Mouse (Mus musculus) heart, embryonic 12.5 days (tissue): Measurements from ENCODE around the gene Slc23a2. TPM values are rescaled to one million over a fixed set of nuclear protein-coding genes. Genes with fewer than 3 reads are reported as not detected.

Experiments used
- ATAC-seq: fragments of 200-750 bp; cut with Nextera tagmentation; 2 replicates; pipeline ENCODE4 v1.8.0; 2017; ENCODE audit warnings: moderate TSS enrichment, moderate library complexity; ENCODE audit not compliant: insufficient number of reproducible peaks, low FRiP score
- H3K27ac ChIP-seq: fragments of 300-500 bp; sonication (generic); 2 replicates; pipeline ENCODE4 v1.5.1; 2016; ENCODE audit warnings: mild to moderate bottlenecking, moderate library complexity; ENCODE audit not compliant: poor library complexity, severe bottlenecking
- H3K27me3 ChIP-seq: fragments of 300-500 bp; sonication (generic); replicated peaks from 2 replicates; pipeline ENCODE4 v1.6.1; 2016; ENCODE audit warnings: mild to moderate bottlenecking, moderate library complexity
- H3K36me3 ChIP-seq: fragments of 300-500 bp; sonication (generic); 2 replicates; pipeline ENCODE4 v1.6.1; 2016; ENCODE audit warnings: mild to moderate bottlenecking, moderate library complexity
- H3K4me1 ChIP-seq: fragments of 300-500 bp; sonication (generic); replicated peaks from 2 replicates; pipeline ENCODE4 v1.6.1; 2016; ENCODE audit warnings: mild to moderate bottlenecking
- H3K4me2 ChIP-seq: fragments of 300-500 bp; sonication (generic); 2 replicates; pipeline ENCODE4 v1.6.1; 2016; ENCODE audit warnings: mild to moderate bottlenecking, moderate library complexity
- H3K4me3 ChIP-seq: fragments of 300-500 bp; sonication (generic); 2 replicates; pipeline ENCODE4 v1.5.1; 2016; ENCODE audit warnings: mild to moderate bottlenecking
- H3K9ac ChIP-seq: fragments of 300-500 bp; sonication (generic); 2 replicates; pipeline ENCODE4 v1.6.1; 2016; ENCODE audit warnings: mild to moderate bottlenecking, moderate library complexity
- H3K9me3 ChIP-seq: fragments of 300-500 bp; sonication (generic); replicated peaks from 2 replicates; pipeline ENCODE4 v1.6.1; 2016; ENCODE audit warnings: mild to moderate bottlenecking, moderate library complexity
- WGBS: fragments of 180-500 bp; shearing (Covaris S2); methylation state at CpG from one replicate; pipeline ENCODE4 v1.1.7; 2016; 5-methylcytosine and 5-hydroxymethylcytosine counted together
- polyA plus RNA-seq: library from polyadenylated mRNA; unstranded; fragments of >200 nt; fragmentation: Nextera tagmentation; extraction: Ambion mirVana; gene quantifications from 2 replicates; pipeline ENCODE4 v1.2.1, GENCODE M21; 2016

Gene Slc23a2
- polyA plus RNA-seq, 1 experiment from 2014 or later, result 12.1 TPM

DNA sequence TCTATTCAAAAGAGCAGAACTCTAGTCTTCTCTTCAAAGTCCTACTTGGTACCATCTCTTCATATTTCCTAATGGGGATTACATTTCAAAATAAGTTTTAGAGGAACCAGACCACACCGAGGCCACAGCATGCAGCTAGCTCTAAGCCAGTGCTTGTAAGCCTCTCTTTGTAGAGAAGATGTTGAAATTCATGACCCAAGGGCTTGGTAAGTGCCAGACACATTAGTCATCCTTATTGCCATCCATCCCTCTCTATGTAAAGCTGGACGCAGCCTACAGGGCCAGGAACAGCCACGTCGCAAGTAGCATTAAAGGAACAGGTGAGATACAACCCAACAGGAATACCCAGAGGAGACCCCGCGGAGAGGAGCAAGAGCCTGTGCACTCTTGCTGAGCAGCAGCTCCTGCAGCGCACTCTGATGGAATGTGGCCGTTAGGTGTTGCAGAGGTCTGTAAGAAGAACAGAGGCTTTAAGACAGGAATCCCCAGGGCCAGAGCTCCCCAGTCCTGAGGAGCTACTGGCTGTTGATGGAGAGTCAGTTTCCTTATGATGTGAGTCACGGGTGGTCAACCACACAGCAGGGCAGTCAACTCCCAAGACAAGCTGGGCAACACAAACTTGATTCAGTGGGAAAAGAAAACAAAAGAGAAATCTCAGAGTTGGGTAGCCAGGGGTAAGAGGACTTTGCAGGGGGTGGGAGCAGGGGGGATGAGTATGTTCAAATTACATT lies 45.8 kb downstream of the Slc23a2 start:
- no peaks in the 10 kb centered on the region for H3K9me3 ChIP-seq
- H3K27ac ChIP-seq, result no peak overlapping the region
- H3K4me2 ChIP-seq, result no peak overlapping the region
- ATAC-seq, result no peak
- WGBS, result 66% methylated on average over 9 of the region's 9 CpGs
- H3K9ac ChIP-seq, result no peak overlapping the region
- peaks cover 14% of the 10 kb centered on the region; the same call in 1 of the 2 replicates for H3K36me3 ChIP-seq
- no peak overlapping the region for H3K4me3 ChIP-seq
- H3K4me1 ChIP-seq, result peaks cover 33% of the 10 kb centered on the region
- H3K27me3 ChIP-seq, result no peaks in the 10 kb centered on the region

DNA sequence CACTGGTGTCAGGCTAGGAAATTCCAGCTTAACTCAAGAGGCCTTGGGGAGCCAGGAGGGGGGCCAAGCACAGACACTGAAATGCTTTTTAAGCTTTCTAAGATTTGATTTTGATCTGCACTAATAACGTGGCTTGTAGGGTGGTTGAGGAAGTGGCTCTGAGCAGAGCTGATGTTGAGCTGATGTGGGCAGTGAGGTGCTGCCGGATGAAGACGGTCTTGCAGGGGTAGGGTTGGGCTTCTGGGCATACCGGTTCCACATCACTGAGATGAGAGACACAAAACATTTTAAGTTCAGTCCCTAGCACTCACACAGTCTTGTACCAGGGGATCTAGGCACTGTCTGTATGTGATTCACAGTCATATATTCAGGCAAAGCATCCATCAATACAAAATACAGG lies 46.5 kb downstream of the Slc23a2 start:
- Histone ChIP-seq H3K4me1 (peaks cover 29% of the 10 kb centered on the region), H3K9me3 (no peaks in the 10 kb centered on the region), H3K4me3 (no peak overlapping the region), H3K27me3 (no peaks in the 10 kb centered on the region), H3K27ac (no peak overlapping the region), H3K4me2 (no peak overlapping the region), H3K36me3 (peaks cover 14% of the 10 kb centered on the region; the same call in 1 of the 2 replicates), H3K9ac (no peak overlapping the region)
- ATAC-seq, result no peak
- WGBS, result 90% methylated on average over 4 of the region's 4 CpGs

DNA sequence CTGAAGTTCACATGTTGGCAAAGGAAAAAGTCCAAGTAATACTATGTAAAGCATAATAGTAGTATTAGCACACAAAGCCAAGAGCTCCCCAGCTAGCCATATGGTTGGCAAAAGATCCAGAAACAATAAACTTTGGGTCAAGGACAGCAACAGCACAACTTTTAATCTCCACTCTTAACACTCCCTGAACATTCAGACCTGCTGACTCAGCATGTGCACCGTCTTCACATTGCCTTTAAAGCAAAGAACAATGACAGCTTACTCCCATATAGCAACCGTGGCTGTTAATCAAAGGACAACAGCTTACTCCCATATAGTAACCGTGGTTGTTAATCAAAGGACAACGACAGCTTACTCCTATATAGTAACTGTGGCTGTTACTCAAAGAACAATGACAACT lies 48.3 kb downstream of the Slc23a2 start:
- Histone ChIP-seq H3K9ac (no peak overlapping the region), H3K9me3 (no peaks in the 10 kb centered on the region), H3K36me3 (peaks cover 14% of the 10 kb centered on the region), H3K27ac (no peak overlapping the region), H3K4me2 (no peak overlapping the region), H3K4me3 (no peak overlapping the region), H3K27me3 (no peaks in the 10 kb centered on the region), H3K4me1 (peaks cover 19% of the 10 kb centered on the region)
- no peak for ATAC-seq
- 76% methylated on average over 4 of the region's 4 CpGs for WGBS

DNA sequence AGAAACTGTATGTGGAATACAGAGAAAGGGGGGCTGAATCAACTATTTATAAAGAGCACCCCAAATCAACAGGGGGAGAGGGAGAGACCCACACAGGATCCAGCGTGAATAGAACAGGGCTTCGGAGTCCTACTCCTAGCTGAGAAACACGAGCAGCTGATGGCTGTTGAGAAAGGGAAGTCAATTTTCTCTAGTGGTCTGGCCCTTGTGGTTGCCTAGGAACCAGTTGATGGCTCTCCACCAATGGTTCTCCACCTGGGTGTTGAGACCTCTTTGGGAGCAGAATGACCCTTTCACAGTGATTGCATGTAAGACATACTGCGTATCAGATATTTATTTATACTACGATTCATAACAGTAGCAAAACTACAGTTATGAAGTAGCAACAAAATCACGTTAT lies 49.1 kb downstream of the Slc23a2 start:
- ATAC-seq, result no peak
- peaks cover 14% of the 10 kb centered on the region for H3K36me3 ChIP-seq
- H3K9me3 ChIP-seq, result no peaks in the 10 kb centered on the region
- H3K27ac ChIP-seq, result no peak overlapping the region
- no peak overlapping the region for H3K4me3 ChIP-seq
- no peak overlapping the region for H3K9ac ChIP-seq
- no peaks in the 10 kb centered on the region for H3K27me3 ChIP-seq
- 82% methylated on average over 6 of the region's 6 CpGs for WGBS
- peaks cover 19% of the 10 kb centered on the region for H3K4me1 ChIP-seq
- no peak overlapping the region for H3K4me2 ChIP-seq

DNA sequence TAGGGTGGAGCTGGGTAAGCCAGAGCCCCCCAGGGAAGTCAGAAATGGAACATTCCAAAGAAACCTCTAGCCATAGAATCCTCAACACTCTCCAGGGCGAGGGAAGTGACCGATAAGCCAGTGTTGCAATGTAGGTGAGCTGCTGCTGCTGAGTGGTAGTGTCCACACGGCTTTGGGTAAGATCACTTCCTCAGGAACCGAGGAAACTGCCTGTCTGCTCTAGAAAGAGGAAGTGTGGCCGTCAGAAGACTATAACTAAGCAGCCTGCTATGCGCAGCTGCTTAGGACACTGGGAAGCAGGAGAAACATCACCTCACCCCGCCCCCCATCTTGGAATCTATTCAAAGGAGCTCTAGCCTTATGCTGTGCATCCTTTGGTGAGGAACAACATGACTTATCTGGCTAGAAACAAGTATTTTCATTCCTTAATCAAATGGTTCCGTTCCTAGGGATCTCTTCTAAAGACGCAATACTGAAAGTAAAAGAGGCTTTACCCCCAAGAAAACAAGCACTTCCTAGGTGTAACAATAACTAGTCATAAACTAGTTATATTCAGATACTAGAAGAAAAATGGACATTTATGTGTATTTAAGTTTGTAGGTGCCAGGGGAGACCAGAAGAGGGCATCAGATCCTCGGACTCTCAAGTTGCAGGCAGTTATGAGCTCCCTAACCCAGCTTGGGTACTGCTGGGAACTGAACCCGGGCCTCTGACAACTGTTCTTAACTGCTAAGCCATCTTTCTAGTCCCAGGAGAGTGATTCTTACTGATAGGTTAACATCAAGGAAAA lies 50.3 kb downstream of the Slc23a2 start:
- Histone ChIP-seq H3K27ac (no peak overlapping the region), H3K27me3 (no peaks in the 10 kb centered on the region), H3K9me3 (no peaks in the 10 kb centered on the region), H3K4me1 (peaks cover 24% of the 10 kb centered on the region), H3K4me2 (no peak overlapping the region), H3K9ac (no peak overlapping the region), H3K4me3 (no peak overlapping the region), H3K36me3 (peaks cover 10% of the 10 kb centered on the region)
- ATAC-seq, result no peak
- WGBS, result 63% methylated on average over 11 of the region's 11 CpGs

DNA sequence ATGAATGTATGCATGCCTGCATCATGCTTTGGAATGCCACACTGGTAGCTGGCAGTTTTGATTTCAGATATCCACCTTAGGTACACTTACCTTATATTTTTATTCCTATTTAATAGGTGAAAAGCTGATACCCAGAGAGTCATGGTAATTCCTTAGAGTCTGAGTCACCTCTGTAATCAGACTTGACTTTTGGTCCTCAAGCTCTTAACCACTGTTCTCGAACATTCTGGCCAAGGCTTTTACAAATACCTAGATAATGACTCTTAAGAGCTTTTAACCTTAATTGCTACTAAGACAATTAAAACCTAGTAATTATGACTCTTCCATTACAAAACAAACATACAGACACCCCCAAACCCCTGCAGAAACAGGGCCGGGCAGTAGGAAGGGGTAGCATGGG lies 51.2 kb downstream of the Slc23a2 start:
- no peaks in the 10 kb centered on the region for H3K27me3 ChIP-seq
- peaks cover 9% of the 10 kb centered on the region for H3K36me3 ChIP-seq
- H3K9ac ChIP-seq, result no peak overlapping the region
- no peak overlapping the region for H3K27ac ChIP-seq
- no peaks in the 10 kb centered on the region for H3K9me3 ChIP-seq
- H3K4me1 ChIP-seq, result peaks cover 20% of the 10 kb centered on the region
- H3K4me3 ChIP-seq, result no peak overlapping the region
- no peak overlapping the region for H3K4me2 ChIP-seq
- whole genome bisulfite sequencing, result 64% methylated on average over 2 of the region's 2 CpGs
- no peak for ATAC-seq

DNA sequence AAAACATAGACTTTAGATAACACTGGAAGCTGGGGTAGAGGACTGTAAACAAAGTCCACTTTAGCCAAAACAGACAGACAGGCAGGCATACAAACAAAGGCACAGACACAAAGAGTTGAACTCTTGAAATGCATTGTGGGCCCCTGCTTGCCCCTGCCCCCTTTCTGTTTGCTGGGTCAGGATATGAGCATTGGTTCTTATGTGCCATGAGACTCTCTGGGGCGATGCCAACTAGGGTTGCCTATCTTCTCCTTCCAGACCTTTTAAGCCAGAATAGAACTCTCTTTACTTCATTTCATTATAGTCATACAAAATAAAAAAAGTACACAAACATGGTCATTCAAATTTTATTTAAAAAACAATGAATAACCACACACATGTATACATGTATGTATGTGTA lies 51.6 kb downstream of the Slc23a2 start:
- H3K9me3 ChIP-seq, result no peaks in the 10 kb centered on the region
- ATAC-seq, result no peak
- no peak overlapping the region for H3K9ac ChIP-seq
- H3K36me3 ChIP-seq, result peaks cover 12% of the 10 kb centered on the region
- H3K4me2 ChIP-seq, result no peak overlapping the region
- H3K27me3 ChIP-seq, result no peaks in the 10 kb centered on the region
- 93% methylated on average over 1 of the region's 1 CpGs for whole genome bisulfite sequencing
- H3K4me3 ChIP-seq, result no peak overlapping the region
- H3K27ac ChIP-seq, result no peak overlapping the region
- peaks cover 15% of the 10 kb centered on the region for H3K4me1 ChIP-seq

DNA sequence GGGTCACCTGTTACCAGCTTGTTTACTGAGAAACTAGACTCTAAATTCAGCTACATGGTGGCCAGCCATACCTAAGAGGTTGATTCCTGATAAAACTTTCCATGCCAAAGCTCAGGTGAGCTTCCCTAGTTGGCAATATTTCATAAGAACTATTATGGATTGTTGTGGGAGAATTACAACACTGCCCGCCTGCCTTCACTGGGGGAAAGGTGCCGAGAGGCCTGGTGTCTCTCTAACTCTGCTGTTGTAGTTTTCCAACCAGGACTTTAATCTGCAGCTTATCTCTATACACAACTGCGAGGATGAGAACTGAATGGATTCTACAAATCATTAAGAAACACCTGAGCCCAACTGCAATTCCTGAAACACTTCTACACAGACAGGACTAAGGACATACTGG lies 52.2 kb downstream of the Slc23a2 start:
- peaks cover 12% of the 10 kb centered on the region for H3K36me3 ChIP-seq
- no peaks in the 10 kb centered on the region for H3K9me3 ChIP-seq
- no peak overlapping the region for H3K4me3 ChIP-seq
- H3K4me1 ChIP-seq, result peaks cover 13% of the 10 kb centered on the region
- 76% methylated on average over 3 of the region's 3 CpGs for WGBS
- ATAC-seq, result no peak
- no peak overlapping the region for H3K9ac ChIP-seq
- no peaks in the 10 kb centered on the region for H3K27me3 ChIP-seq
- H3K27ac ChIP-seq, result no peak overlapping the region
- H3K4me2 ChIP-seq, result no peak overlapping the region

DNA sequence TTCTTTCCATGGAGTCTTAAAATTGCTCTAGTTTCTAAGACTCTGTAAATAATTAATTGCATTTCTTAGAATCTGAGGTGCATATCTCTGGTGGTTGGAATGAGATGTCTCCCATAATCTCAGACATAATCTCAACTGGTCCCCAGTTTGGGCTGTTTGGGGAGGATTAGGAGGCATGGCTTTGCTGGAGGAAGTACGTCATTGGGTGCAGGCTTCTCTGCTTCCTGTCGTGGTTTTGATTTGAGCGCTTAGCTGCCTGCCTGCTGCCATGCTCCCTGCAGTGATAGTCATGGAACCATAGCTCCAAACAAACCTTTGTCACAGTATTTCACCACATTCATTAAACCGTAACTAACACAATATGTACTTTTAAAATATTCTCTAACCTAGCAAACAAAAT lies 53.2 kb downstream of the Slc23a2 start:
- H3K27me3 ChIP-seq, result no peaks in the 10 kb centered on the region
- H3K27ac ChIP-seq, result no peak overlapping the region
- no peak for ATAC-seq
- H3K4me1 ChIP-seq, result peaks cover 13% of the 10 kb centered on the region
- H3K9ac ChIP-seq, result no peak overlapping the region
- H3K4me3 ChIP-seq, result no peak overlapping the region
- no peak overlapping the region for H3K4me2 ChIP-seq
- H3K9me3 ChIP-seq, result no peaks in the 10 kb centered on the region
- 67% methylated on average over 4 of the region's 4 CpGs for WGBS
- peaks cover 16% of the 10 kb centered on the region for H3K36me3 ChIP-seq

DNA sequence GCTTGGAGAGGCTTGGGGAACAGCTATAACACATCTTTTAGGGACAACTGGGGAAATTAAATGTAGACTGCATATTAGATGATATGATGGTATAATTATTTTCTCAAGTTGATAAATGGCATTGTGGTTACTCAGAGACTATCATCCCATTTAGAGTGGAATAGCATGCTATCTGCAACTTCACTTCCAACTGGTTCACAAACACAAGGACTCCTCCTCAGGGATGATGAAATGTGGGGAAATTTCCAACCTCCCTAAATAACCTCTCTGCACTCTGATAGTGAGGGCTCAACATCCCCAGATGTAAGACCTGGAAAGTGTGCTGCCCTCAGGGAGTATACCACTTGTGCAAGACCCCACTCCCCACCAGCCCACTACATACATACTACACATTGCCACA lies 60.1 kb downstream of the Slc23a2 start:
- peaks cover 20% of the 10 kb centered on the region for H3K36me3 ChIP-seq
- no peak overlapping the region for H3K9ac ChIP-seq
- no peak for ATAC-seq
- H3K27me3 ChIP-seq, result no peaks in the 10 kb centered on the region
- no peak overlapping the region for H3K4me2 ChIP-seq
- H3K4me1 ChIP-seq, result peaks cover 17% of the 10 kb centered on the region
- H3K9me3 ChIP-seq, result no peaks in the 10 kb centered on the region
- no peak overlapping the region for H3K4me3 ChIP-seq
- H3K27ac ChIP-seq, result no peak overlapping the region

DNA sequence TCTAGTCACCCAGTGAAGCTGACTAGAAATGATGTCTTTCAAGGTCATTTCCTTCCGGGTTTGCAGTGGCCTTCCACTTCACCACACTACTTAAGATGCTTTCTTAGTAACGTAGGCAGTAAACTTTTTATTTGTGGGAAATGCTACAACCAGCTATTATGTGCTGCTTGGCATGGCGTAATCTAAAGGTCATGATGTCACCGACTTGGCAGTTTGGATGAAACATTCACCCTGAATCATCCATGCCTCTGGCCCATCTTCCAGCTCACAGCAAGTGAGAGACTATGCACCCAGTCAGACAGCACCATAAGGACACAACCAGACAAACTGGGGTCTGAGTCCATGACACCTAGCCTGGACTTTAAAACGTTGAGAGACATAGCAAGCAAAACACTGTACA lies 60.5 kb downstream of the Slc23a2 start:
- WGBS, result 84% methylated on average over 5 of the region's 5 CpGs
- Histone ChIP-seq H3K4me3 (no peak overlapping the region), H3K4me2 (no peak overlapping the region), H3K27me3 (no peaks in the 10 kb centered on the region), H3K9ac (no peak overlapping the region), H3K27ac (no peak overlapping the region), H3K36me3 (peaks cover 20% of the 10 kb centered on the region), H3K4me1 (peaks cover 17% of the 10 kb centered on the region), H3K9me3 (no peaks in the 10 kb centered on the region)
- ATAC-seq, result no peak
